Mouse (Mus musculus) stomach, embryonic 16.5 days (tissue): ENCODE data around the gene Scd2. TPM values are rescaled to one million over a fixed set of nuclear protein-coding genes. Genes with fewer than 3 reads are reported as not detected.
"Not testable (repeated sequence)": the region's sequence is repeated elsewhere in the genome, so short reads cannot be mapped to it uniquely, and the experiment has no call there.

Experiments used
- ATAC-seq: fragments of 200-750 bp; cut with Nextera tagmentation; 2 replicates; pipeline ENCODE4 v1.8.0; 2017; ENCODE audit warnings: moderate number of reproducible peaks, moderate TSS enrichment; ENCODE audit not compliant: insufficient read depth, low FRiP score
- H3K27ac ChIP-seq: fragments of 300-500 bp; sonication (generic); 2 replicates; pipeline ENCODE4 v1.5.1; 2014; ENCODE audit warnings: low read length
- H3K27me3 ChIP-seq: fragments of 300-500 bp; sonication (generic); 2 replicates; pipeline ENCODE4 v1.6.1; 2014; ENCODE audit warnings: low read length, control low read depth, mixed read lengths; ENCODE audit not compliant: control insufficient read depth, insufficient read depth
- H3K36me3 ChIP-seq: fragments of 300-500 bp; sonication (generic); 2 replicates; pipeline ENCODE4 v1.6.1; 2014; ENCODE audit warnings: low read length; ENCODE audit not compliant: control insufficient read depth, insufficient read depth
- H3K4me1 ChIP-seq: fragments of 300-500 bp; sonication (generic); 2 replicates; pipeline ENCODE4 v1.6.1; 2014; ENCODE audit warnings: low read length, control low read depth, mixed read lengths; ENCODE audit not compliant: control insufficient read depth, insufficient read depth
- H3K4me2 ChIP-seq: fragments of 300-500 bp; sonication (generic); 2 replicates; pipeline ENCODE4 v1.6.1; 2014; ENCODE audit warnings: low read depth, low read length, mixed read lengths
- H3K4me3 ChIP-seq: fragments of 300-500 bp; sonication (generic); replicated peaks from 2 replicates; pipeline ENCODE4 v1.5.1; 2014; ENCODE audit warnings: mild to moderate bottlenecking, low read length
- H3K9ac ChIP-seq: fragments of 300-500 bp; sonication (generic); 2 replicates; pipeline ENCODE4 v1.6.1; 2014; ENCODE audit warnings: low read length
- H3K9me3 ChIP-seq: fragments of 300-500 bp; sonication (generic); replicated peaks from 2 replicates; pipeline ENCODE4 v1.6.1; 2016; ENCODE audit warnings: low read length, control low read depth; ENCODE audit not compliant: control insufficient read depth
- WGBS: fragments of 180-500 bp; shearing (Covaris S2); extraction: QIAGEN DNeasy Blood & Tissue Kit; methylation state at CpG from one replicate; pipeline ENCODE4 v1.1.7; 2014; 5-methylcytosine and 5-hydroxymethylcytosine counted together
- polyA plus RNA-seq: library from polyadenylated mRNA; unstranded; fragments of >200 nt; fragmentation: Nextera tagmentation; extraction: Ambion mirVana; gene quantifications from 2 replicates; pipeline ENCODE4 v1.2.1, GENCODE M21; 2015

Scd2 gene
- polyA plus RNA-seq, 1 experiment from 2014 or later = 329 TPM

DNA sequence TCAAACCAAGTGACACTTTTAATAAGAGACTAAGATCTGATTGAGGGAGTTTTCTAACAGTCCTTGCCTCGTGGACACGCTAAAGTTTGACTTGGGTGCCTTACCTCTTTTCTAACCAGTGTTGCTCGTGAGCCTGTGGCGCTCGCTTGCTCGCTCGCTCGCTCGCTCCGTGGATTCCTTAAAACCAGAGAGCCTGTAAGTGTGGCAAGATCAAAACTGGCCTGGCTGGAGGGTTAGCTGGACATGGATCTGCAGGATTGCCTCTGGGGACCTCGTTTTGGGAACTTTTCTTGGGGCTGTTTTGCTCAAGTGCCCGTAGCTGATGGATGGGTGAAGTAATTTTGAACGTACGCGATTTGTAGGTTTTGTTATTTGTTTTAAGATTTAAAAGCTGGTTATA is 12.2 kb downstream of the Scd2 start:
- Histone ChIP-seq H3K4me3 (no peak overlapping the region), H3K4me1 (peaks cover 35% of the 10 kb centered on the region), H3K9ac (no peak overlapping the region), H3K27ac (no peak overlapping the region), H3K27me3 (no peaks in the 10 kb centered on the region), H3K4me2 (no peak overlapping the region), H3K9me3 (no peaks in the 10 kb centered on the region), H3K36me3 (peaks cover 41% of the 10 kb centered on the region)
- WGBS = 85% methylated on average over 15 of the region's 15 CpGs
- no peak for ATAC-seq

DNA sequence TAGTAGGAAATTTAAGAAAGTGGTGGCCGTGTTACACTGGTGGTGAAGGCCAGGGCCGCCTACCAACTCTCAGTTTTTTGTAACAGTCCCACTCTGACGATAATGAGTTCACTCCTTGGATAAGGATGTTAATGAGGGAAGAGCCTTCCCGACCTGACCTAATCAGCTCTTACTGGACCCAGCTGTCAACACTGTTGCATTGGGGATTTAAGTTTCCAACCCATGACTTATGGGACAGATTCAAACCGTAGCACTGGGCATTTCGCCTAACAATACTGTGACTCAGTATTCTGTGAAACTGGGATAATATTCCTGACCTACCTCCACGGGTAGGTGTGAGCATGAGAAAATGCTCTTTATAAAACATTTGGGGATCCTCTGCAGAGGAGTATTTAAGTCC is 12.7 kb downstream of the Scd2 start:
- Histone ChIP-seq H3K27me3 (no peaks in the 10 kb centered on the region), H3K9ac (no peak overlapping the region), H3K9me3 (no peaks in the 10 kb centered on the region), H3K4me2 (no peak overlapping the region), H3K4me1 (peaks cover 30% of the 10 kb centered on the region), H3K27ac (no peak overlapping the region), H3K36me3 (peaks cover 37% of the 10 kb centered on the region), H3K4me3 (no peak overlapping the region)
- ATAC-seq = no peak
- WGBS = 65% methylated on average over 7 of the region's 7 CpGs

DNA sequence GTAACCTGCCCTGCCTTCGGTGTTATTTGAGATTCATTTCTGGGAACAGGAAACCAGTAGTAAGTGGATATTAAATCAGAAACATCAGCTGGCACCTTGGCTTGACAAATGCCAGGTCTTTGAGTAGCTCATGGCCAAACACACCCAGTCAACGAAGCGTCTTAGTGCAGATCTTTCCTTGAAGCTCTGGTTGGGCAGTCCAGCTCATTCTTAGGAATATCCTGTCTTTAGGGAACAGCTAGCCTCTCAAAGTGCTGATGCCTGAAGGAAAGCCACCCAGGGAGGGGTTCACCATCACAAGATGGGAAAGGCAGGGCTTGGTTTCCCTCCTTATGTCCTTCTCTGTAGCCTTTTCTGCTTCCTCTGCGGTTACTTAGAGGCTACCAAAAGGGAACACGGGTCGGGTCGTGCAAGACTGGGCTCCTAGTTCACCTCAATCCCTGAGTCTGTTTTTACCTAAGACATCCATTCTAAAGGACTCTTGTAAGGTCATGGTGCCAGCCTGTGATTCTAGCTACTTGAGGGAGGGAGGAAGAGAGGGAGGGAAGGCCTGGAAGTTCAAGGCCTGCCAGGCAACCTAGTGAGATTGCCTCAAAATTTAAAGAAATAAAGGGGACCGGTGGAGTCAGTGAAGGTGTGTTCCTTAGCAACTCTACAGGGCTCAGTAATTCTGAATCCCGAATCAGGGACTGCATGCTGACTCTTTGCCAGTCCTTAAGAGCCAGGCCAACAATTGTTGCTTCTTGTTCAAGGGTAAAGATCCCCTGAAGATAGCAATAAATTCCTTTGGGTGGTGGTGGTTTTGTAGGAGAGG is 13.8 kb downstream of the Scd2 start:
- Histone ChIP-seq H3K9ac (no peak overlapping the region), H3K4me3 (no peak overlapping the region), H3K27me3 (no peaks in the 10 kb centered on the region), H3K4me2 (no peak overlapping the region), H3K9me3 (no peaks in the 10 kb centered on the region), H3K4me1 (peaks cover 27% of the 10 kb centered on the region), H3K36me3 (peaks cover 29% of the 10 kb centered on the region), H3K27ac (no peak overlapping the region; the same call in 1 of the 2 replicates)
- no peak for ATAC-seq
- WGBS = 73% methylated on average over 9 of the region's 9 CpGs

DNA sequence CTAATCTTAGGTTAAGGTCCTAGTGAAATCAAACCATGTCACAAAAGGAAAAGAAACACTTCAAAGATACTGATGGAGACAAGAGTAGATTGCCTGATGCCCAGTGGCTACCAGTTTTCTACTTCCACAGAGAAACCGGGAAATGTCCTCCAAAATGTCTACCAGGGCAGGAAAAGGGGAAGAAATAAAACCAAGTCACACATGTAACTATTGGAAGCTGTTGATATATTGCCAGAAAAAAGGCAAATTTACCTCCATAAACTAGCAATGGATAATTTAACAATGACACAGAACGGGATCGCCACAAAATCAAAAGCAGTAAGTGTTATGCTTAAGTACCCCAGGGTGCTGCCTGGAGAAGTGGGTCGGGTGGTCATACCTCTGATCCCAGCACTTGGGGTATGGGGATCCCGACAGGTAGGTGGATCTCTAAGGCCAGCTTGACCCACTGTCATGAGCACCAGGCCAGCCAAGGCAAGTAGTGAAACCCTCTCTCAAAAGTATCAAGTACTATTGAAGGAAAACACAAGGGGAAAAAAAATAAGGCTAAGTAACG is 14.5 kb downstream of the Scd2 start:
- ATAC-seq = no peak
- Histone ChIP-seq H3K9me3 (no peaks in the 10 kb centered on the region), H3K9ac (no peak overlapping the region), H3K4me2 (no peak overlapping the region), H3K27ac (no peak overlapping the region), H3K36me3 (peaks cover 25% of the 10 kb centered on the region), H3K27me3 (no peaks in the 10 kb centered on the region), H3K4me1 (peaks cover 20% of the 10 kb centered on the region), H3K4me3 (no peak overlapping the region)
- 76% methylated on average over 6 of the region's 6 CpGs for WGBS

DNA sequence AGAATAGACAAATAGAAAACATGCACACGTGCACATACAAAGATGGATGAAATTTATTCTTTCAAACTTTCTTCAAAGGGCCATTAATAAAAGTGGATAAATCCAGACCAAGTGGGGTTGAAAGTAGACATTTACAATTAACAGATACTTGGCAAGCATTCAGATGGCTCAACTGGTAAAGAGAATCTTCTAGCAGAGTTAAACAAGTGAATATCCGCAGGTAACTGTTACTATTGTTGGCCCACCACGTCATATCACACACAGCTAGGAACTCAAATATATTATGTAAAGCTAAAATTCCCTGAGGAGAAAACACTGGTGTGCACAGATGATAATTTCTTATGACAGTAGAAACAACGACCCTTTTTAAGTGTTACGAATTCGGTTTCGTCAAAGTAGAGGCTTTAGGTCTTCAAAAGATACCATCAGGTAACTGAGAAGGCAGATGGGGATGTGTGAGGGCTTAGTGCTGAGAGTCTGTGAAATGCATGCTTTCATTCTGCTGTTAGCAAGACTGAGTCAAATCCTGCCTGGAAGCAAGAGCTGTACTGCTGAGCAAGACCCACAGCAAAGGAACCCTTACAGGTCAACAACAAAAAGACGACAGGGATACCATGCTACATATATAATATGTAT is 15.3 kb downstream of the Scd2 start:
- H3K9ac ChIP-seq = no peak overlapping the region
- H3K9me3 ChIP-seq = no peaks in the 10 kb centered on the region
- H3K4me1 ChIP-seq = peaks cover 14% of the 10 kb centered on the region
- WGBS = 72% methylated on average over 8 of the region's 8 CpGs
- H3K4me3 ChIP-seq = no peak overlapping the region
- no peak overlapping the region for H3K27ac ChIP-seq
- no peaks in the 10 kb centered on the region for H3K27me3 ChIP-seq
- H3K4me2 ChIP-seq = no peak overlapping the region
- ATAC-seq = no peak
- peaks cover 18% of the 10 kb centered on the region; the same call in 1 of the 2 replicates for H3K36me3 ChIP-seq

DNA sequence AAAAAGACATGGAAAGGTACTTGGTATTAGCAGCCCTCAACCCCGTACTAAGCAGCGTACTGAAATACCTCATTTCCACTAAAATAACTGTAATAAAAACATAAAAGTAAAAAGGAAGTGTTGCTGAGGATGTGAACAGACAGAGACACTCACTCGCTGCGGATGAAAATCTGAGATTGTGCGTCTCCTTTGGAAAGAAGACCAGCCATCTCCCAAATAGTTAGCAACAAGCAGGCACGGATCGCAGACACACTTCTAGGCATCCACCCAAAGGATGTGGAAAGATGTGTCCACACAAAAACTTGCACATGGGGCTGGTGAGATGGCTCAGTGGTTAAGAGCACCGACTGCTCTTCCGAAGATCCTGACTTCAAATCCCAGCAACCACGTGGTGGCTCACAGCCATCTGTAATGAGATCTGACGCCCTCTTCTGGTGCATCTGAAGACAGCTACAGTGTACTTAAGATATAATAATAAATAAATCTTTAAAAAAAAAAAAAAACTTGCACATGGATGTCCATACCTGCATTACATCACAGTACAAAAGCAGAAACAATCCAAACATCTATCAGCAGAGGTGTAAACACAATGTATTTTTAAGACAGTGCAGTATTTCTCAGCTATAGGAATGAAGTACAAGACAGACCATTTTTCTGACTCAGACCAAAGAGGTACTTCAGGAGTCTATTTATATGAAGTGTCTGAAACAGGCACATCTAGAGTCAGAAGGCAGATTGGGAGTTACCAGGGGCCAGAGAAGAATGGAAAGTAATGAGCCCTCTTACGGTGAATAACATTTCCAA is 16.1 kb downstream of the Scd2 start:
- 85% methylated on average over 12 of the region's 12 CpGs for WGBS
- Histone ChIP-seq H3K27me3 (no peaks in the 10 kb centered on the region), H3K36me3 (peaks cover 11% of the 10 kb centered on the region; the same call in 1 of the 2 replicates)

DNA sequence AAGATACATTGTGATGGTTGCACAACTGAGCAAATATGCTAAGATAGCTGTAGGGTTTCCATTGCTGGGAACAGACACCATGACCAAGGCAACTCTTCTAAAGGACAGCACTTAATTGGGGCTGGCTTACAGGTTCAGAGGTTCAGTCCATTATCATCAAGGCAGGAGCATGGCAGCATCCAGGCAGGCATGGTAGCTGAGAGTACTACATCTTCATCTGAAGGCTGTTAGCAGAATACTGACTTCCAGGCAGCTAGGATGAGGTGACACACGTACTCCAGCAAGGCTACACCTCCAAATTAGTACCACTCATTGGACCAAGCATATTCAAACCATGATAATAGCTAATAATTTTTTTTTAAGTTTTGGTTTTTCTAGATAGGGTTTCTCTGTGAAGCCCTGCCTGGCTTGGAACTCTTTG is 16.7 kb downstream of the Scd2 start:
- H3K9me3 ChIP-seq, H3K9ac ChIP-seq, H3K27ac ChIP-seq, ATAC-seq, H3K27me3 ChIP-seq, H3K4me2 ChIP-seq, H3K36me3 ChIP-seq, H3K4me3 ChIP-seq: not testable (repeated sequence)
- 79% methylated on average over 1 of the region's 1 CpGs for WGBS
- peaks cover 14% of the 10 kb centered on the region for H3K4me1 ChIP-seq

More for the DNA sequence above, 16.1 kb downstream of the Scd2 start:
- no peaks in the 10 kb centered on the region for H3K9me3 ChIP-seq
- no peak overlapping the region for H3K4me2 ChIP-seq
- no peak overlapping the region for H3K9ac ChIP-seq
- no peak for ATAC-seq
- H3K27ac ChIP-seq = no peak overlapping the region
- peaks cover 15% of the 10 kb centered on the region for H3K4me1 ChIP-seq
- H3K4me3 ChIP-seq = no peak overlapping the region

DNA sequence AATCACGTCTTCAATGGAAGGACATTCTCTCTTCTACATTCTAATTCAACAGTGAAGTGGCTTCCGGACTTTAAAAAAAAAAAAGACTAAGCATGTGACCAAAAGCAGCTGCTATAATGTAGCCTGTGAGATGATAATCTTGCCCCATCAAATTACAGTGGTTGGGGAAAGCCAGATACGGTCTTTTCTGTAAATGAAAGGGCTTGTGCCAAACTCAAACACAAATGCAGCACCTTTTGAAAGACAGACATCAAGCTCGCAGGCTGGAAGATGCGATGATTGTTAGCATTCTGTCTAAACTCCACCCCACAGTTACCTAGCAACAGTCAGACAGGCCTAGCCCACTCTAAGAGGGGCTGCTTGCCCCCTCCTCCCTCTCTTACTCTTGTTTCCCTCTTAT is 17.3 kb downstream of the Scd2 start:
- Histone ChIP-seq H3K4me3 (no peak overlapping the region), H3K9me3 (no peaks in the 10 kb centered on the region), H3K27me3 (no peaks in the 10 kb centered on the region), H3K4me2 (no peak overlapping the region), H3K36me3 (no peaks in the 10 kb centered on the region), H3K4me1 (peaks cover 14% of the 10 kb centered on the region), H3K9ac (no peak overlapping the region), H3K27ac (no peak overlapping the region)
- ATAC-seq = no peak
- WGBS = 38% methylated on average over 5 of the region's 5 CpGs
